Mouse (Mus musculus) neutrophil, adult 83 days (primary cell): Measurements from ENCODE around the gene Olfr623. TPM values are rescaled to one million over a fixed set of nuclear protein-coding genes. Genes with fewer than 3 reads are reported as not detected.

Experiments
- total RNA-seq, 2 experiments: library from RNA; stranded (reverse); gene quantifications; one replicate each; pipeline ENCODE4 v1.2.4; 2023

The Olfr623 gene
- total RNA-seq = not detected

GRCm38 (mm10) chr7:103663598-103663997 lies at the start of gene Olfr623:
Gene Olfr623, minus strand, starts transcription at chr7:103663698.

GRCm38 (mm10) chr7:103682420-103682819 lies 18.9 kb upstream of the Olfr623 start, which contains the start of gene Olfr625-ps1:
Gene Olfr625-ps1, plus strand, starts transcription at chr7:103682720.

GRCm38 (mm10) chr7:103671091-103671490 lies 7.6 kb upstream of the Olfr623 start, which contains the start of gene Olfr624:
Gene Olfr624, minus strand, starts transcription at chr7:103671191.

GRCm38 (mm10) chr7:103642602-103643001 lies 20.9 kb downstream of the Olfr623 start, which contains the start of gene Olfr622:
Gene Olfr622, minus strand, starts transcription at chr7:103642702.

GRCm38 (mm10) chr7:103612434-103612833 lies 51.1 kb downstream of the Olfr623 start, which contains the start of gene Olfr620:
Gene Olfr620, minus strand, starts transcription at chr7:103612534.

Other genes with a start within 250 kb of the Olfr623 start
- gene Usp17lc, start 248.6 kb downstream of the Olfr623 start, total RNA-seq = not detected
- gene Olfr605, start 218.3 kb downstream of the Olfr623 start, total RNA-seq = not detected
- gene Olfr606, start 214.7 kb downstream of the Olfr623 start, total RNA-seq = not detected
- gene Olfr607, start 199.5 kb downstream of the Olfr623 start, total RNA-seq = under 1 TPM in 1 of 2 experiments, not detected in 1; 0.07 TPM
- not detected for gene Olfr608, start 193.8 kb downstream of the Olfr623 start, total RNA-seq
- not detected for gene Olfr609, start 165.6 kb downstream of the Olfr623 start, total RNA-seq
- not detected for gene Olfr610, start 151.6 kb downstream of the Olfr623 start, total RNA-seq
- gene Olfr611, start 142.9 kb downstream of the Olfr623 start, total RNA-seq = not detected
- not detected for gene Olfr612, start 121.0 kb downstream of the Olfr623 start, total RNA-seq
- gene Olfr613, start 115.6 kb downstream of the Olfr623 start, total RNA-seq = not detected
- gene Olfr615, start 107.6 kb downstream of the Olfr623 start, total RNA-seq = not detected
- gene Olfr616, start 94.6 kb downstream of the Olfr623 start, total RNA-seq = not detected
- gene Olfr617, start 90.6 kb downstream of the Olfr623 start, total RNA-seq = not detected
- not detected for gene Olfr618, start 73.6 kb downstream of the Olfr623 start, total RNA-seq
- not detected for gene Olfr619, start 63.1 kb downstream of the Olfr623 start, total RNA-seq
- gene Olfr620, start 51.2 kb downstream of the Olfr623 start, total RNA-seq = not detected
- not detected for gene Olfr622, start 21.0 kb downstream of the Olfr623 start, total RNA-seq
- gene Olfr624, start 7.5 kb upstream of the Olfr623 start, total RNA-seq = not detected
- not detected for gene Olfr625-ps1, start 19.0 kb upstream of the Olfr623 start, total RNA-seq
- not detected for gene Olfr243, start 51.0 kb upstream of the Olfr623 start, total RNA-seq
- gene Olfr628, start 66.7 kb upstream of the Olfr623 start, total RNA-seq = not detected
- gene Olfr629, start 81.2 kb upstream of the Olfr623 start, total RNA-seq = not detected
- gene Olfr630, start 93.6 kb upstream of the Olfr623 start, total RNA-seq = not detected
- not detected for gene Olfr69, start 107.9 kb upstream of the Olfr623 start, total RNA-seq
- not detected for gene Olfr68, start 116.0 kb upstream of the Olfr623 start, total RNA-seq
- gene Olfr67, start 128.1 kb upstream of the Olfr623 start, total RNA-seq = not detected
- gene Hbb-bt, start 150.3 kb upstream of the Olfr623 start, total RNA-seq = 100 to 1,000 TPM in 1 of 2 experiments, 10 to 100 TPM in 1; 81.2 to 165 TPM
- 100 to 1,000 TPM; 331 to 680 TPM for gene Hbb-bs, start 164.4 kb upstream of the Olfr623 start, total RNA-seq
- not detected for gene Hbb-bh2, start 176.8 kb upstream of the Olfr623 start, total RNA-seq
- not detected for gene Hbb-bh1, start 179.5 kb upstream of the Olfr623 start, total RNA-seq
- gene Hbb-y, start 189.5 kb upstream of the Olfr623 start, total RNA-seq = not detected
- not detected for gene Olfr66, start 222.6 kb upstream of the Olfr623 start, total RNA-seq
- not detected for gene Olfr64, start 230.8 kb upstream of the Olfr623 start, total RNA-seq
- not detected for gene Olfr65, start 239.8 kb upstream of the Olfr623 start, total RNA-seq